Mouse (Mus musculus) thymus, adult 2 months (tissue): ENCODE measurements around the gene Cxadr. TPM values are rescaled to one million over a fixed set of nuclear protein-coding genes. Genes with fewer than 3 reads are reported as not detected.
A peak's percentile ranks its signal among the peaks of the same experiment; 100 is the strongest.

Experiments
- DNase-seq: peaks from one replicate; pipeline ENCODE4 v3.0.0; 2021
- H3K27ac ChIP-seq: fragments of 200-500 bp; 2 replicates; pipeline ENCODE4 v1.5.1; 2012; ENCODE audit warnings: low read length, control low read depth; ENCODE audit not compliant: control insufficient read depth, insufficient read depth
- H3K27me3 ChIP-seq: fragments of 200-500 bp; 2 replicates; pipeline ENCODE4 v1.6.1; 2012; ENCODE audit warnings: mild to moderate bottlenecking, low read length, moderate library complexity, mixed read lengths; ENCODE audit not compliant: control insufficient read depth, insufficient read depth
- H3K36me3 ChIP-seq: fragments of 200-500 bp; 2 replicates; pipeline ENCODE4 v1.6.1; 2012; ENCODE audit warnings: mild to moderate bottlenecking, low read length, moderate library complexity; ENCODE audit not compliant: control insufficient read depth, insufficient read depth
- H3K4me1 ChIP-seq: fragments of 200-500 bp; replicated peaks from 2 replicates; pipeline ENCODE4 v1.6.1; 2012; ENCODE audit warnings: low read length; ENCODE audit not compliant: control insufficient read depth, insufficient read depth
- H3K4me3 ChIP-seq: fragments of 200-500 bp; 2 replicates; pipeline ENCODE4 v1.5.1; 2012; ENCODE audit warnings: mild to moderate bottlenecking, low read length, control low read depth, moderate library complexity; ENCODE audit not compliant: control insufficient read depth, insufficient read depth
- CTCF ChIP-seq: fragments of 200-500 bp; IDR thresholded peaks from 2 replicates; pipeline ENCODE4 v1.5.1; 2012; ENCODE audit warnings: mild to moderate bottlenecking, control low read depth, low read length, moderate library complexity, borderline replicate concordance; ENCODE audit not compliant: control insufficient read depth, poor library complexity, insufficient read depth; ENCODE audit errors: extremely low read depth
- POLR2A ChIP-seq: fragments of 200-500 bp; IDR thresholded peaks from 2 replicates; pipeline ENCODE4 v1.6.1; 2012; ENCODE audit warnings: mild to moderate bottlenecking, low read length, control low read depth, moderate library complexity; ENCODE audit not compliant: control insufficient read depth, poor library complexity, insufficient read depth; ENCODE audit errors: extremely low read depth
- WGBS: fragments of 180-500 bp; shearing (Covaris S2); methylation state at CpG from one replicate; pipeline ENCODE4 v1.1.7; 2018; 5-methylcytosine and 5-hydroxymethylcytosine counted together
- polyA plus RNA-seq: library from polyadenylated mRNA; depleted of rRNA; stranded (reverse); fragments of >200 nt; gene quantifications from 2 replicates; pipeline ENCODE4 v1.2.3, GENCODE M21; 2012

The Cxadr gene
- polyA plus RNA-seq, 1 experiment, result 4.5 TPM

DNA sequence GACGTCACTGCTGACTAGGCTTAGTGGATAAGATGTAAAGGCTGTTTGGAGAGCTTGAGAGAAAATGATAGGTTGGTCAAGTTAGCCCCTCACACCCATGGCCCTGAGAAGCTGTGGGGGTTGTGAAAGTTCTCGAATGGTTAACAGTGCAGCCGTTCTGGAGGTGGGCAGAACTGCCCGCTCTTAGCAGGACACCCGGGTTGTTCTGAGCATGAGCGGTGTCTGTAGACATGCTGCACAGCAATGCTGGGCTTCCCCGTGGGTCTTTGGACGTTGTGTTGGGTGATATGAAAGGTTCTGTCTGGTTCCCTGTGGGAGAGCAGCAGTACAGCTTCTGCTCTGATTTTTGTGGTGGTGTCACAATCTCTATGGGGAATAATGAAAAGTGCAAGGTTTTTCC lies 5.3 kb downstream of the Cxadr start:
- Histone ChIP-seq H3K27ac (no peak overlapping the region), H3K4me1 (peaks cover 5% of the 10 kb centered on the region), H3K4me3 (no peak overlapping the region), H3K36me3 (no peaks in the 10 kb centered on the region), H3K27me3 (peaks cover 7% of the 10 kb centered on the region)
- WGBS, result 94% methylated on average over 8 of the region's 8 CpGs
- no peak for DNase-seq
- TF ChIP-seq CTCF (no peak), POLR2A (no peak)

DNA sequence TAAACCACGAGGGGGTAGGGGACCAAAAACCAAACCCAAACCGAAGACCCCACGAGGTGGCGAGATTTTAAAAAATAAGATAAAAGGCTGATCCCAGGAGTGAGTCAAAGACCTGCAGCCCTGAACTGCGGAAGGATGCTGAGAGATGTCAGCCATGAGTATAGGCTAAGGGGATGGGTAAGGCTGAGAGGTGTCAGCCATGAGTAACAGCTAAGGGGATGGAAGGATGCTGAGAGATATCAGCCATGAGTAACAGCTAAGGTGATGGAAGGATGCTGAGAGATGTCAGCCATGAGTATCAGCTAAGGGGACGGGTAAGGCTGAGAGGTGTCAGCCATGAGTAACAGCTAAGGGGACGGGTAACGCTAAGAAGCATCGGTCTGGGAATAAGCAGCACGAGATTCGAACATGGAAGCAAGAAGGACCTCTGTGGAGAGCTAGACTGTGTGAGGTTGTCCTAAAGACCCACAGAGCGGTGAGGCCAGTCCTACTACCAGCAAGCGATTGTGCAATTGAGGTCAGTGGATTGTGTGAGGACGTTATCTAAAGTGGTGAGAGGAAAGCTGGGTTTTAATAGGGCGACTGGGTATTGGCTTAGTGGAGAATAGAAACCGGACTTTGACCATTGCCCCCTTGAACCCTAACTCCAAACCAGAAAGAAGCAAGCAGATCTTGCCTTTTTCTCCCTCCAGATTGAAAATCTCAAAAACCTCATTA lies 6.3 kb downstream of the Cxadr start:
- WGBS, result 92% methylated on average over 16 of the region's 16 CpGs
- no peak for TF ChIP-seq CTCF
- no peak for TF ChIP-seq POLR2A
- Histone ChIP-seq H3K4me3 (no peak overlapping the region), H3K27ac (no peak overlapping the region), H3K27me3 (peaks cover 2% of the 10 kb centered on the region; the same call in 1 of the 2 replicates), H3K36me3 (no peaks in the 10 kb centered on the region), H3K4me1 (no peaks in the 10 kb centered on the region)
- DNase-seq, result no peak

DNA sequence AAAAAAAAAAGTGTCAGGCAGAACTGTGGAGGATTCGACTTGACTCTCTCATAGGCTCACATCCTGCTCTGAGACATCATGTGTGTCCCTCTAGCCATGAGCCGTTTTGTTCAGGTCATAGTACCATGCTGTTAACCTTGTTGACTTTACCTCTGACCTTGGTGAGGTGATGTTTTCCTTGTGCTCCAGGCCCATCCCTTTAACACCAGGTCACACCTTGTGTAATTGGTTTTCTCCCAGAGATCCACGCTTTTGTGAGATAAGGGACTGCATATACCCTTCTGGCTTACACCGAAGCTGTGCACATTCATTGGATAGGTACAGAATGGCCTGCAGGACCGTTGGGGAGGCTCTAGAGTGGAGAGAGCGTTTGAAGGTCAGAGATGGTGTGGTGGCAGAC lies 8.0 kb downstream of the Cxadr start:
- no peaks in the 10 kb centered on the region for H3K4me1 ChIP-seq
- H3K27me3 ChIP-seq, result no peaks in the 10 kb centered on the region
- no peak overlapping the region for H3K4me3 ChIP-seq
- TF ChIP-seq CTCF (no peak), POLR2A (no peak)
- WGBS, result 92% methylated on average over 6 of the region's 6 CpGs
- H3K36me3 ChIP-seq, result no peaks in the 10 kb centered on the region
- no peak for DNase-seq
- no peak overlapping the region for H3K27ac ChIP-seq

DNA sequence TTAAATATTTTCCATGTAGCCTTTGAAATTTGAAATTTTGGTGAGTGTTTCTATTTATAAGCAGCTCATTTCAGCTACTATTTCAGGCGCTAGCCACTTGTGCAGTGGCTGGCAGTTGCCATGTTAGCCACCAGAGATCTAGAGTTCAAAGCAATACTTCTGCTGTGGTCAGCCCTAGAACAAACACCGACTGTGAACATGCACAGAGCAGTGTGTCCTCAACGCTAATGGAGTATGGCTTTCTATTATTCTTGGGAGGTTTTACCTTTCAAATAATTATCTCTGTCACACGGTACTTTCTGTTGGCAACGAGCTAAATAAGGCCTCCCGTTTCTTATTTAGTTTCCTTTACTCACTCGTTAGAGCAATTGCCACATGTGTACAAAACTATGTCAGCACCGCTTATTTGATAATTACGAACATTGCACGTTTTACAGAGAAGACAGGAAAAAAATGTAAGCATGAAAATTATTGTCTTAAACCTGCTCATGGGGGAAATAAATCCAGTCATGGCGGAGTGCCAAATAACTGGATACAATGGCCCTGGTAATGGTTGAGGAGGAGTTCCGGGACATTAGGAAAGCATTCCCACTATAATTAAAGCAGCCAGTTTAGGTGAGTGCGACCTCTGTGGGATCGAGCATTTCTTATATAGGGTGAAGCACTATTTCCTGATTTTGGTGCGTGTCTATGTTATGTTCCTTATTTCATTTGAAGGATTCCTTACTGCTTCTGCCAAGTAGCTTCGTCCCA lies 12.0 kb downstream of the Cxadr start:
- Histone ChIP-seq H3K27me3 (no peaks in the 10 kb centered on the region), H3K36me3 (no peaks in the 10 kb centered on the region), H3K4me3 (no peak overlapping the region), H3K4me1 (no peaks in the 10 kb centered on the region), H3K27ac (no peak overlapping the region)
- DNase-seq, result no peak
- 88% methylated on average over 16 of the region's 16 CpGs for WGBS
- TF ChIP-seq CTCF, result no peak
- no peak for TF ChIP-seq POLR2A

DNA sequence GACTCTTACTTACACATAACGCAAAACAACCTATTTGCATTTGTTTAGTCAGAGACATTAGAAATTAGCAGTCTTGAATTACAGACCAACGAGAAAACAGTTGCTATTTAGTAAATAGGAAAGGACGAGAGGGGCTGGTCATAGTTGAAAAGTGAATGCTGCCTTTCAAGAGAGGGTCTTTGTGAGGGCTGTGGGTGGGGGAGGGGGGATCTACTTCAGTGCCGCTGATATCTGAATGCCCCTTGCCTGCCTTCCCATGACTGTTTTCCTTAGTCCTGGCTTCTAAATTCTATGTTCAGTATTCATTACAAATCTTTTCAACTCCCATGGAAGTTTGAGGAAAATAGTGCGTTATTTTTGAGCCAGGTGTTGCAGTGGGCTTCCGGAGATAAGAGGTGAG lies 12.7 kb downstream of the Cxadr start:
- Histone ChIP-seq H3K4me3 (no peak overlapping the region), H3K4me1 (no peaks in the 10 kb centered on the region), H3K36me3 (no peaks in the 10 kb centered on the region), H3K27ac (no peak overlapping the region), H3K27me3 (no peaks in the 10 kb centered on the region)
- no peak for DNase-seq
- no peak for TF ChIP-seq CTCF
- TF ChIP-seq POLR2A, result no peak
- WGBS, result 93% methylated on average over 6 of the region's 6 CpGs

DNA sequence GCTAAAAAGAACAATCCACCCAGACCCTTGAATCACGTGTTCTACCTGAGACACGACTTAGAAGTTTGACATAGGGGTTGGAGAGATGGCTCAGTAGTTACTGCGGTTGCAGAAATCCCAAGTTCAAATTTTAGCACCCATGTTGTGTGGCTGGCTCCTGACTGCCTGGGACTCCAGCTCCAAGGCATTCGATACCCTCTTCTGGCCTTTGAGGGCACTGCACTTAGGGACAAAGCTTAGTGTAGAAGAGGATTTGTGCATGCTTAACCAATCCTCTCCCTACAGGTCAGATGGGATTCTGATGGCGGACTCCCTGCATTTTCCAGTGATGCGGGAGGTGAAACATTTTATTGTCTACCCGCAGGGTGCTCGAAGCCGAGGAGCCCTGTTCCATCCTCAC lies 15.6 kb downstream of the Cxadr start:
- H3K27ac ChIP-seq, result no peak overlapping the region
- H3K36me3 ChIP-seq, result no peaks in the 10 kb centered on the region
- TF ChIP-seq POLR2A, result no peak
- peak; percentile 17; the same call in 1 of the 2 replicates for TF ChIP-seq CTCF
- H3K4me3 ChIP-seq, result no peak overlapping the region
- peak; percentile 49 for DNase-seq
- H3K27me3 ChIP-seq, result no peaks in the 10 kb centered on the region
- 86% methylated on average over 9 of the region's 9 CpGs for WGBS
- H3K4me1 ChIP-seq, result no peaks in the 10 kb centered on the region

DNA sequence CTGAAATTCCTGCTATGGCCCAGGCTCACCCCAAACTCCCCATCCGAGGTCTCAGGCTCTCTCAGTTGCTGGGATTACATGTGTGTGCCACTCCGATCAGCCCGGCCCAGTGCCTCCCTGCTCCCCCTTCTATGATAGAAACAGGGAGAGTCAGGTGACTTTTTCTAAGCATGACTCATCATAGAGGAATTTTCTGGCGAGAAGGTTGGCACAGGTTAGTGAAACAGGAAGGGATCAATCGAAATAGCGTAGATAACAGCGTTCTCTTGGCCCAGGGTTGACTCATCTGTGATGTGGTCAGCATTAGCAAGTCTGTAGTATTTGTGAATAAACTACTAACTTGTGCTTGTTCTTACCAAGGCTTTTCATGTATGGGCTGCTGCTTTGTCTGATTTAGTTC lies 16.7 kb downstream of the Cxadr start:
- TF ChIP-seq POLR2A, result no peak
- no peak for TF ChIP-seq CTCF
- no peak overlapping the region for H3K4me3 ChIP-seq
- H3K4me1 ChIP-seq, result no peaks in the 10 kb centered on the region
- WGBS, result 72% methylated on average over 7 of the region's 7 CpGs
- H3K36me3 ChIP-seq, result no peaks in the 10 kb centered on the region
- no peak overlapping the region for H3K27ac ChIP-seq
- H3K27me3 ChIP-seq, result no peaks in the 10 kb centered on the region
- no peak for DNase-seq
